Mouse (Mus musculus) embryonic facial prominence, embryonic 15.5 days (tissue): ENCODE data around the gene Dnmbp. TPM values are rescaled to one million over a fixed set of nuclear protein-coding genes. Genes with fewer than 3 reads are reported as not detected.

Source experiments
- ATAC-seq: fragments of 200-750 bp; cut with Nextera tagmentation; 2 replicates; pipeline ENCODE4 v1.8.0; 2017; ENCODE audit warnings: low read depth, moderate TSS enrichment; ENCODE audit not compliant: insufficient number of reproducible peaks, low FRiP score, low TSS enrichment
- H3K27ac ChIP-seq: fragments of 300-500 bp; sonication (generic); replicated peaks from 2 replicates; pipeline ENCODE4 v1.5.1; 2015; ENCODE audit warnings: mild to moderate bottlenecking, inconsistent platforms
- H3K27me3 ChIP-seq: fragments of 300-500 bp; sonication (generic); 2 replicates; pipeline ENCODE4 v1.6.1; 2015; ENCODE audit warnings: inconsistent platforms
- H3K36me3 ChIP-seq: fragments of 300-500 bp; sonication (generic); 2 replicates; pipeline ENCODE4 v1.6.1; 2015; ENCODE audit warnings: mild to moderate bottlenecking, inconsistent platforms
- H3K4me1 ChIP-seq: fragments of 300-500 bp; sonication (generic); 2 replicates; pipeline ENCODE4 v1.6.1; 2015; ENCODE audit warnings: inconsistent platforms
- H3K4me2 ChIP-seq: fragments of 300-500 bp; sonication (generic); replicated peaks from 2 replicates; pipeline ENCODE4 v1.6.1; 2015; ENCODE audit warnings: mild to moderate bottlenecking, inconsistent platforms
- H3K4me3 ChIP-seq: fragments of 300-500 bp; sonication (generic); replicated peaks from 2 replicates; pipeline ENCODE4 v1.5.1; 2015; ENCODE audit warnings: mild to moderate bottlenecking, inconsistent platforms
- H3K9ac ChIP-seq: fragments of 300-500 bp; sonication (generic); 2 replicates; pipeline ENCODE4 v1.6.1; 2015; ENCODE audit warnings: inconsistent platforms
- H3K9me3 ChIP-seq: fragments of 300-500 bp; sonication (generic); replicated peaks from 2 replicates; pipeline ENCODE4 v1.6.1; 2016; ENCODE audit warnings: inconsistent platforms
- WGBS: fragments of 180-500 bp; shearing (Covaris S2); methylation state at CpG from one replicate; pipeline ENCODE4 v1.1.7; 2015; 5-methylcytosine and 5-hydroxymethylcytosine counted together
- polyA plus RNA-seq: library from polyadenylated mRNA; unstranded; fragments of >200 nt; fragmentation: Nextera tagmentation; extraction: Ambion mirVana; gene quantifications from 2 replicates; pipeline ENCODE4 v1.2.1, GENCODE M21; 2015

The Dnmbp gene
- polyA plus RNA-seq, 1 experiment from 2014 or later, result 19.4 TPM

DNA sequence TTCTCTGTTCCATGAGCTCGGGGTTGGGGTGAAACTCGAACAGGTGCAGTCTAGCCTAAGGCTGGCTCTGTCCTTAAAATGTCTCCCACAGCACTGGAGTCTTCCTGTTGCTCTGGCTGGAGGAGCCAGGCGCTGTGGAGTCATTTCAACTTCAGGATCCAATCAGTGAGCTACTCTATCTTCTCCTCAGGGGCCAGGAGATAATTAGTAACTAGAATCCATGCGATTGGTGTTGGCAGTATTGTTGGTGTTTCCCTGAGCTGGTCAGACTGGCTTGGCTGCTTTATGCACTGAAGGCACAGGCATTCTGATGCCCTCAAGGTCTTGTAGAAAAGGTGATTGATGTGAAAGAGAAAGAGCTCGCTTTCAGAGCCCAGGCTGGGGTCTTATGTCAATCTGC lies 49.5 kb downstream of the Dnmbp start:
- Histone ChIP-seq H3K4me3 (peak overlapping the region; percentile 27), H3K36me3 (no peaks in the 10 kb centered on the region), H3K27ac (peak overlapping the region; percentile 76), H3K27me3 (no peaks in the 10 kb centered on the region), H3K9me3 (no peaks in the 10 kb centered on the region), H3K4me1 (peaks cover 11% of the 10 kb centered on the region), H3K9ac (no peak overlapping the region), H3K4me2 (peak overlapping the region; percentile 41)
- ATAC-seq, result peak; percentile 53
- 43% methylated on average over 5 of the region's 5 CpGs for WGBS

- 78% methylated on average over 2 of the region's 2 CpGs for WGBS
- Histone ChIP-seq H3K4me3 (no peak overlapping the region), H3K27me3 (no peaks in the 10 kb centered on the region), H3K4me1 (peaks cover 15% of the 10 kb centered on the region; the same call in 1 of the 2 replicates), H3K4me2 (0 out of 2 replicates have a peak overlapping the region, but pooled peaks have one; percentile 10), H3K36me3 (no peaks in the 10 kb centered on the region), H3K9ac (no peak overlapping the region), H3K27ac (no peak overlapping the region), H3K9me3 (no peaks in the 10 kb centered on the region)
- ATAC-seq, result no peak
Observed at GRCm38 (mm10) chr19:43887725-43888124, 52.3 kb downstream of the Dnmbp start.

DNA sequence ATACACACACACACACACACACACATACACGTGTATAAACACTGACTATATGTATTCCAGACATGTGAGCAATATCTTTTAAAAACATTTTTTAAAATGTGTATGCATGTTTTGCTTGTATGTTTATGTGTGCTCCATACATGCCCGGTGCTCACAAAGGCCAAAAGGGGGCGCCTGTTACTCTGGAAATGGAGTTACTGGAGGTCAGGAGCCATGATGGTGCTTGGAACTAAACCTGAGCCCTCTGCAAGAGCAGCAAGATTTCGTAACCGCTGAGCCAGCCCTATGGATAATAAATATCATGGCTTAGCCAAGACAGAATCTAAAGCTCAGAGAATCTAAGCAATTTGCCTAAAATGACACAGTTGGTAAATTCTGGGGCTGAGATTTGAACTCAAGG lies 52.7 kb downstream of the Dnmbp start:
- no peak for ATAC-seq
- Histone ChIP-seq H3K4me3 (no peak overlapping the region), H3K4me2 (no peak overlapping the region)

GRCm38 (mm10) chr19:43886371-43887099 lies 53.5 kb downstream of the Dnmbp start:
- Histone ChIP-seq H3K4me2 (peak overlapping the region; percentile 15; the same call in 1 of the 2 replicates), H3K9me3 (no peaks in the 10 kb centered on the region), H3K27ac (peak overlapping the region; percentile 35), H3K4me1 (peaks cover 15% of the 10 kb centered on the region; the same call in 1 of the 2 replicates), H3K27me3 (no peaks in the 10 kb centered on the region), H3K36me3 (no peaks in the 10 kb centered on the region), H3K9ac (no peak overlapping the region), H3K4me3 (no peak overlapping the region)
- ATAC-seq, result no peak
- 61% methylated on average over 12 of the region's 12 CpGs for WGBS

More for the DNA sequence above, 52.7 kb downstream of the Dnmbp start:
- Histone ChIP-seq H3K36me3 (no peaks in the 10 kb centered on the region), H3K4me1 (peaks cover 15% of the 10 kb centered on the region; the same call in 1 of the 2 replicates), H3K9ac (no peak overlapping the region), H3K27me3 (no peaks in the 10 kb centered on the region), H3K27ac (no peak overlapping the region), H3K9me3 (no peaks in the 10 kb centered on the region)
- whole genome bisulfite sequencing, result 88% methylated on average over 5 of the region's 5 CpGs

GRCm38 (mm10) chr19:43884668-43885498 lies 55.1 kb downstream of the Dnmbp start:
- ATAC-seq, result no peak
- no peak overlapping the region for H3K4me3 ChIP-seq
- no peaks in the 10 kb centered on the region for H3K36me3 ChIP-seq
- WGBS, result 68% methylated on average over 13 of the region's 13 CpGs
- H3K4me1 ChIP-seq, result peaks cover 25% of the 10 kb centered on the region
- no peaks in the 10 kb centered on the region for H3K9me3 ChIP-seq
- no peak overlapping the region for H3K9ac ChIP-seq
- no peak overlapping the region for H3K27ac ChIP-seq
- no peaks in the 10 kb centered on the region for H3K27me3 ChIP-seq
- H3K4me2 ChIP-seq, result no peak overlapping the region

GRCm38 (mm10) chr19:43882895-43883573 lies 57.0 kb downstream of the Dnmbp start:
- Histone ChIP-seq H3K27me3 (no peaks in the 10 kb centered on the region), H3K27ac (no peak overlapping the region), H3K9ac (no peak overlapping the region), H3K4me1 (peaks cover 44% of the 10 kb centered on the region), H3K4me2 (0 out of 2 replicates have a peak overlapping the region, but pooled peaks have one; percentile 8), H3K4me3 (no peak overlapping the region), H3K9me3 (no peaks in the 10 kb centered on the region), H3K36me3 (no peaks in the 10 kb centered on the region)
- ATAC-seq, result no peak
- 34% methylated on average over 18 of the region's 18 CpGs for WGBS

DNA sequence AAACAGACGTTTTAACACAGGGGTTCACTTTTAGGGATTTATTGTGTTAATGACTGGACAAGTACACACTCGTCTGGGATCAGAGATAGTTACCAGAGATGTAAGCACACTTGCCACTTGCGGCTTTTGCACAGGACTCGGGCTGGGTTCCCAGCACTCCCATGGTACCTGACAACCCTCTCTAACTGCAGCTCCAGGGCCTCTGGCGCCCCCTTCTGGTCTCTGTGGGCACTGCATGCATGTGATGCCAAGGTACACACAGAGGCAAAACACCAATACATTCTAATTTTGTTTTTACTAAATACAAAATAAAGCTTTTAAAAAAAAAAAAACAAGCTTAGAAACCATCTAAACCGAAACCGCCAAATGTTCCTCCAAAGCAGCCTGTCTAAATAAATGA lies 58.4 kb downstream of the Dnmbp start:
- Histone ChIP-seq H3K9me3 (no peaks in the 10 kb centered on the region), H3K9ac (no peak overlapping the region), H3K27ac (no peak overlapping the region), H3K4me1 (peaks cover 54% of the 10 kb centered on the region), H3K4me2 (no peak overlapping the region), H3K27me3 (no peaks in the 10 kb centered on the region), H3K4me3 (no peak overlapping the region), H3K36me3 (no peaks in the 10 kb centered on the region)
- no peak for ATAC-seq
- 81% methylated on average over 7 of the region's 7 CpGs for WGBS

DNA sequence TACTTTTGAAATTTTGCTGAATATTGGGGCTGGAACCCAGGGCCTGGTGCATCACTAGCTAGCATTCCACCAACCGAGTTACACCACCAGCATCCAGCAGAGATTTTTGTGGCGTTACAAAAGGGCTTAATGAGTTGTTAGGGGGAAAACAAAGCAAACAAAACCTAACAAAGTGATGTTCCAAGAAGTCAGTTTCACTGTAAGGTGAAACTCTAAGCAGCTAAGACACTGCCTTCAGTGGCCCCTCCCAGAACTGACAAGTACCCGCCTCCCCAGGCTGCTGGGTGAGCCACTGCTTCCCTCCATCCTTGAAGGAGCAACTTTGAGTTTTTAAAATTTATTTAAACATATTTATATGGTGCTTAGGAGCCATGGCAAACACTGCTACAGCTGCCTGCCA lies 59.6 kb downstream of the Dnmbp start:
- Histone ChIP-seq H3K27ac (0 out of 2 replicates have a peak overlapping the region, but pooled peaks have one; percentile 85), H3K9me3 (no peaks in the 10 kb centered on the region), H3K4me2 (no peak overlapping the region), H3K4me3 (no peak overlapping the region), H3K9ac (no peak overlapping the region), H3K27me3 (no peaks in the 10 kb centered on the region), H3K4me1 (peaks cover 64% of the 10 kb centered on the region), H3K36me3 (no peaks in the 10 kb centered on the region)
- WGBS, result 13% methylated on average over 3 of the region's 3 CpGs
- no peak for ATAC-seq

GRCm38 (mm10) chr19:43879401-43880212 lies 60.4 kb downstream of the Dnmbp start:
- H3K4me2 ChIP-seq, result peak overlapping the region; percentile 84
- peak; percentile 86 for ATAC-seq
- 1% methylated on average over 41 of the region's 41 CpGs for WGBS
- no peaks in the 10 kb centered on the region for H3K36me3 ChIP-seq
- H3K27me3 ChIP-seq, result no peaks in the 10 kb centered on the region
- no peaks in the 10 kb centered on the region for H3K9me3 ChIP-seq
- peak overlapping the region; percentile 63 for H3K9ac ChIP-seq
- H3K27ac ChIP-seq, result peak overlapping the region; percentile 85
- H3K4me3 ChIP-seq, result peak overlapping the region; percentile 65
- peaks cover 61% of the 10 kb centered on the region for H3K4me1 ChIP-seq
